Mouse (Mus musculus) c-Kit-negative CD71-positive TER-119-positive erythroid progenitor cells, embryonic 14.5 days (primary cell): ENCODE data around the gene Kctd21.

ENCODE experiments used
- DNase-seq: peaks from one replicate; pipeline ENCODE4 v3.0.0-alpha.2; 2013; ENCODE audit warnings: low read depth, low spot score

Gene Kctd21

DNA sequence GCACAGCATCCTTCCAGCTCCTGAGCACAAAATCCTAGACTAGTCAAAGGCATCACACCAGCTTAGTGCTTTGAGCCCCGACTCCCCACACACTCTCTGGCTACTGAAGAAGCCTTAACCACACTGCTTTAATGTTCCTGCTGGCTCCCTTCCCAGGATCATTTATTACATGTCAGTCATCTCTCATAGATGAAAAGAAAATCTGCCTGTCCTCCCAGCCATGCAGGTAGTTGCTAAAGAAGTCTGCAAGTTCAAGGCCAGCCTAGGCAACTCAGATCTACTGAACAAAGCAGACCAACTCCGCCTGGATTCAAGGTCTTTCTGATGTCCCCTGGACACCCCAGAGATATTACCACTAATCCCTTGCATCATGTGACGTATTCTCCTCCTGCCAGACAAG is 14.4 kb upstream of the Kctd21 start:
- no peak for DNase-seq

DNA sequence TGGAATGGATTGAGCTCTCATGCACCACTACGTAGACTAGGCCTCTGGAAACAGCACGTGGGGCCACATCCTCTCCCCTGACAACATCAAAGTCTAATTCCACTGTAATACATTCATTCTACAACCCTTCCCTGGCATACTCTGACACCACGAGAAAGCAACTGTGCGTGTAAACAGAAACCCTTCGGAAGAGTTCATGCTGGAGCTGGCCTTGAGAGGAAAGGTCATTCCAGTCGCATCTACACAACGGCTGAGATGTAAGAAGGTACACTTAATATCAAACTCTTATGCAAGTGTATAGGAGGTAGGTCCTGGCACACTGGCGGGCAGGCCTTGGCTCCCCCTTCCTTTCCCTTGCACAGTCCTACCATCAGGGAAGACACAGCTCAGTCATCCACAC is 7.8 kb upstream of the Kctd21 start:
- DNase-seq, result no peak

DNA sequence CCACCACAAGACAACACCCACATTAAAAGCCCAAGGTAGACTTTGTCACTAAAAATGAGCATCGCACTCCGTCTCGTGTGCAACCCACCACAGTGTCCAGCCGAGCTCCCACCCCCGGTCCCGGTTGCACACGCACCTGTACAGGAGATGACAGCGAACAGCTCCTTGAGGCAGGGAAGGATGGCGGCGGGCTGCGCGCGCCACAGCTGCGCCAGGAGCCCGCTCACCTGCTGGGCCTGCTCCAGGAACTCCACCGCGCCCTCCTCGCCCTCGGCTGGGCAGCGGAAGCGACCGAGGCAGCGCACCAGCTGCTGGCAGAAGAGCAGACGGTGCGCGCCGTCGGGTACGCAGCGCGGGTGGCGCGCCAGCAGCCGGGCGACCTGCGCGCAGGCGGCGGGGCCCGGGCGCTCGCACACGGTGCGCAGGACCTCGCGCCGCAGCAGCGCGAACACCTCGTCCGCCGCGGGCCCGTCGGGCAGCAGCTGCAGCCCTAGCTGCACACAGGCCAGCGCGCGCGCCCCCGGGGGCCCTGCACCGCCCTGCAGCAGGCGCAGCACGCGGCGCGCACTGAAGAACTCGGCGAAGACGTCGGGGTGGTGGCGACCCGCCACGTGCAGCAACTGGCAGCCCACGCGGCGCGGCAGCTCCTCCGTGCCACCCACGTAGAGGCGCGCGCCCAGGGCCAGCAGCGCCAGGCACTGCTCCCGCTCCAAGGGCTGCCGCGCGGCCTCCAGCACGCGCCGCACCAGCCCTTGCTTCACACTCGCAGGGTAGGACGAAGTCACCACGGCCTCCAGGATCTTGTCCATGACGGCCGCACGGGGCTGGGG is 6.8 kb upstream of the Kctd21 start:
- DNase-seq, result no peak

DNA sequence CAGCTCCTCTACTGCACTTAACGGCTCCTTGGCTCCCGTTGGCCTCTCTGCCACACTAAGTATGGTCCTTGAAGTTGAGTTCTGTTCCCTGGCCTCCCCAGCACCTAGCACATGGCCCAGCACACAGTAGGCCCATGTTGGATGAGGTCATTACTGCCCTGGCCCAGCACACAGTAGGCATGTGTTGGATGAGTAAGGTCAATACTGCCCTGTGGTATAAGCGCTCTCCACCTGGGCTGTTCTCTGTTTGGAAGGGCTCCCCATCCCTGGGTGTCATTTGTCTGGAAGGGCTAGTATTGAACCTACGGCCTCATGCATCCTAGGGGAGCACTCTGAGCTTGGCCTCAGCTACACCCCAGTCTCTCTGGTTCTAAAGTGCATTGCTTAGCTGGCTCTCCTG is 4.8 kb upstream of the Kctd21 start:
- DNase-seq, result no peak

DNA sequence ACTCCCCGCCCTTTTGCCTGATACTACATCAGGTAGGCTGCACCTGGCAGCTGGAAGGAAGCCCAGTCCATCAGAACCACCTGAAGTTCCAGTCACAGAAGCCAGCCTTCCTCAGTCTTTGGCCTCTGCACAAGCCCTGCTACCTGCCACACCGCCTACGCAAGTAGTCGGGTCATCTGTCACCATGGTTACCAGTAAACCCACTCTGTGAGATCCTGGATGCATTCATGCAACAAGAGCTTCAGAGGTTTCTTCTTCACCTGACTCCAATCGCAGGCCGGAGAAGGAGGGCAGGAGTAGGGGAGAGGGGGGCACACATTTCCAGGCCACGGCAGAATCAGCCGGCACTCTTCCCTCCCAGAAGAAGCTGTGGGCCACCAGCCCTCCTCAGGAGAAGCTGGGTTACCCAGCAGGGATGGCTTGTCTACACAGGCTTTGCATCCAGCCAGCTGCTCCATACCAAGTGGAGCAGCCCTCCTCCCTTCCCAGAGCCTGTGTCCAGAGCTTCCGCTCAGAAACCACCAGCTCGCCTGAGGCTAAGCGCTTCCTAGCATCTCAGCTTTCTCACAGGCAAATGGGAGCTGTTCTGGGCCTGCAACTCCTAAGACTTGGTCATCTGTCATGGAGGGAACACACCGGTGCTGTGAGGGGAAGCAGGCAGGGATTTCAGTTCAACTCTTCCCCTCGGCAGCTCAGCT is 3.1 kb upstream of the Kctd21 start:
- no peak for DNase-seq

DNA sequence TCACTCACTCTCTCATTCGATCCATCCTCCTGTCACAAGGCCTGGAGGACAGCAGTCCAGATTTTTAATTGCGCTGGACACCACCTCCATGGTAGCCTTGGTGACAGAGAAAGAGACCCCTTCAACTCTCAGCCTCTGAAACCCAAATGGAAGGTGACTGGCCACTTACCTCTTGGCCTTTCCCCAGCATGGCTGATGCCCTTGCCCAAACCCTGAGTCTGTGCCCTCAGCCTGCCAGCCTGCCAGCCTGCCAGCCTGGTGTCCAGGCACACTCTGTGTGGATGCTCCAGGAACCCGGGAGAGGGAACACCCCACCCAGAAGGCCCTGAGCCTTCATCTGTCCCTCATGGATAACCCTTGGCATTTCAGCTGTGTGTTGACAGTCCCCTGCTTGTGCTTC is 2.5 kb upstream of the Kctd21 start:
- no peak for DNase-seq

DNA sequence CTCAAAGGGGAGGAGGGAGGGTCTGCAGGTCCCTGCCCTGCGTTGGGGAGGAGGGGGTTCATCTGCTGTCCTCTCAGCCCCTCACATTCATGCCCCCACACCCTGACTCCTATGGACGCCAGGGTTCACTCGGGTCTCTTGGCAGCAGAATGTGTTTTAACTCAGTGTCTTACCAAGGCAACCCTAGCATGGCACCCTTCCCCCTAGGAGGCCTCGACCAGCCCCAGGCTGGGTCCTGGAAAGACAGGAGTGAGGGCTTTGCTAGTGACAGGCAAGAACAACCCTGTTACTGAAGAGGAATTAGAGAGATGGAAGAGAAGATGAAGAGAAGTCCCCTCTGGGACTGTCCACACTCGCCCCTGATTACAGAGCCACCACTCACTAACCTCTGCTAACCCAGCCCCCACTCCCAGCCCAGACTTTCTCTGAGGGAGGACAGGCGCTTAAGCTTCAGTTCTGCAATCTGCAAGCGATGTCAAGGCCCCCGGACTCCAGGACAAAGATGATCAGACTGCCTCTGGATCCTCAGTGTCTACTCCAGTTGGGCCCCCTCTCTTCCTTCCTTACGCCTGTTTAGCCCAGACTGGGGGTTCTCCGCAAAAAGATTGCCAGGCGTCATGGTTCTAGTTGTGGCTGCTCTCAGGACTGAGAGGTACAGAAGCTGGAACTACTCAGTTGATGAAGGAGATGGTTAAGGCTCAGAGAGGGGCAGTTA is 1.0 kb upstream of the Kctd21 start:
- no peak for DNase-seq

DNA sequence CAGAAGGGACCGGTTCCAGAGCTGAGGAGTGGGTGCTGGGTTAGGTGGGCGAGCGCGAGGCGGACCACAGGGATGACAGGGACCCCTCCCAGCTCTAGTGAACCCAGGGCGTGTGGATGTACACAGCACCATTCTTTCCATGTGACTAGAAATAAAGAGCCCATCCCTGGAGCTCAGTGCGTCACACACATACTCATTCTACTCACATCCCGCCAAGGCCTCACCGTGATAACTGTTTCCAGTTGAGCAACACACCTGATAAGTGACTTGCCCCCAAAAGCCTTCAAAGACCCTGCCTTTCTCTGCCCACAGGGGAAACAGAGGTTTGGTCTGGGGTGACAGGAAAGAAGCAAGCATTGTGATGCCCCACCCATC is 527 bp downstream of the Kctd21 start:
- DNase-seq, result no peak

DNA sequence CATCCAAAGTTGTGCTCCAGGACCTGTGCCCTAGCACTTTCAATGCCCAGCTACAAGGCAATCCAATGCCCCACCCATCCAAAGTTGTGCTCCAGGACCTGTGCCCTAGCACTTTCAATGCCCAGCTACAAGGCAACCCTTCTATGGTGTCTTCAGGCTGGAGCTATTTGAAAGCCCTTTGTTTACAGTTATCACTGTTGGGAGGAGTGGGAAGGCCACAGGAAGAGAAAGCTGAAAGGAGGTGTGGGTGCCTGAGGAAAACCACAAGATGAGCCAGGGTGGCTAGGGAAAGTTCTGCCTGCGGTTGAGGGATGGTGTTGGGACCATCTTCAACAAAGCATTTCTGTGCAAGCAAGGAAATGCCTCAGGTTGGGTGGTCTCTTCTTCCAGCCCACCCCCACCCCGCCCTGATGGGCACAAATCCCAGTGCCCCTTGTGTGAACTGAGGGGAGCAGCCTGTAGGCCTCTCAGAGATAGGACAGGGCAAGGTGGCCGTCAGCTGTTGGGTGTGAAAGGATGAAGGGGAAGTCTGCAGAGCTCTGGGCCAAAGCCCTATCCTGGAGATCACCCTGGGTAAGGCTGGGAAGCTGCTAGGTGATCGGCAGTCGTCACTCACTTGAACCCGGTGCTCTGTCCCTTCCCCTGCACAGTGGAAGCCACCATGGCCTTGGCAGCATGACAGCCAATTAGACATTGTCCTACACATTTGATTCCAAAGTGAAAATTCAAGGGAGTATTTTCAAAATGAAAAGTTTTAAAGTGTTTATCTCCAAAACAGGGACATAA is 1.2 kb downstream of the Kctd21 start:
- DNase-seq, result no peak

DNA sequence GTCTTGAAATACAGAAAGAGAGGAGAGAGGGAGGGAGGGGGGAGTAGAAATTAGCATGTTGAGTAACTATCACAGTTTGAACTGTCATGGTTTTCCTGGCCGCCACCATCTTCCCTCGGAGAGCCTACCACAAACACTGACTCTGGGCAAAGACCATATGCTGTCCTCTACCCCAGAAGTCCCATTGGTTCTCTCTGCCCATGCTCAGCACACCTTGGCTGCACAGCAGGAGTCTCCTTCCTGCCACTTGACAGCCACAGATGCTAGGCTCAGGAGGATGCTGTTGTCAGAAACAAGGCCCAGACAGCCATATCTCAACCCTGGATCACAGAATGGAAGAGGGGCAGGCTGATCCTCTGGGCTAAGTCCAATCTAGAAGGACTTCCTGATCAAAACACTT is 2.3 kb downstream of the Kctd21 start:
- no peak for DNase-seq

DNA sequence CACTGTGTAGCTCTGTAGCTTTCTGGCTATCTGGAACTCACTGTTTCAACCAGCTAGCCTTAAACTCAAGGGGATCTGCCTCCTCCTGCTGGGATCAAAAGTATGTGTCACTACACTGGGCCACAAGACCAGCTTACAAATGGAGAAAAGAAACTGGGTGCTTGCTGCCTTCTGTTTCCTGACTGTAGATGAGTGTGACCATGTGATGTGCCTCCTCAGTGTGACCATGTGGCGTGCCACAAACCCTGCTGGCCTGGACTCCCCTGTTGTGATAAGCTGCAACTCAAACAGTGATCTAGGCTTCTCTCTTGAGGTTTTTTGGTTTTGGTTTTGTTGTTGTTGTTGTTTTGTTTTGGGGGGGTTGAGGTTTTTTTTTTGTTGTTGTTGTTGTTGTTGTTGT is 4.6 kb downstream of the Kctd21 start:
- no peak for DNase-seq

DNA sequence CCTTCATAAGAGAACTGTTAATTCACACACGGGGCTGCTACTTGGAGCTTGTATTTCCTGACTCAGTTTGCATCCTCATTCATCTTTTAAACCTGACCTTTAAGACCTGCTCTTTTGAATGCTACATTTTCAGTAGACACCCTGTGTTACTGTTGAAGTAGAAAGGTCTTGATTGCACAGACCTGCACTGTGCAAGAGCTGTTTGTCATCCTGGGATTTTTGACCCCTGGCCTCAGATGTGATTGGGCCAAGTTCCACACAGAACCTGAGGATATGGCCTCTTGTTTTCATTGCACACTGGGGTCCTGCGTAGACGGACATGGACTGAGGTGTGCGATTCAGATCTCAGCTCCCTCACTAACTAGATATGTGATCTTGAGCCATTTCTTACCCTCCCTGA is 6.5 kb downstream of the Kctd21 start:
- DNase-seq, result no peak

DNA sequence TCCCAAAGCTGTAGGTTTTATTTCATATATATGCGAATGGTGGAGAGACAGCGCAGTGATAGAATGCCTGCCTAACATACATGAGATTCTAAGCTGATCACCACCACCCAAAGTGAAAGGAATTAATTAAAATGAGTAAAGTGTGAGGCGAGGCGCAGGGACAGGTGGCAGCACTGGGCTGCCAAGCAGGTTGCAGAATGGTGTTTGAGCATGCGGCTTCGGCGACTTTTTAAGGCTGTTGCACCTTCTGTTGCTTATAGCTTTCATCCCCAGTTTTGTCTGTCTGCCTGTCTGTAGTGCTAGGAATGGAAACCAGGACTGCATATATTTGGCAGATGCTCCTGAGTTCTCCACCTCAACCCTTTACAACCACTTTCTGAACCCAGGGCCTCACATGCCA is 7.5 kb downstream of the Kctd21 start:
- no peak for DNase-seq

DNA sequence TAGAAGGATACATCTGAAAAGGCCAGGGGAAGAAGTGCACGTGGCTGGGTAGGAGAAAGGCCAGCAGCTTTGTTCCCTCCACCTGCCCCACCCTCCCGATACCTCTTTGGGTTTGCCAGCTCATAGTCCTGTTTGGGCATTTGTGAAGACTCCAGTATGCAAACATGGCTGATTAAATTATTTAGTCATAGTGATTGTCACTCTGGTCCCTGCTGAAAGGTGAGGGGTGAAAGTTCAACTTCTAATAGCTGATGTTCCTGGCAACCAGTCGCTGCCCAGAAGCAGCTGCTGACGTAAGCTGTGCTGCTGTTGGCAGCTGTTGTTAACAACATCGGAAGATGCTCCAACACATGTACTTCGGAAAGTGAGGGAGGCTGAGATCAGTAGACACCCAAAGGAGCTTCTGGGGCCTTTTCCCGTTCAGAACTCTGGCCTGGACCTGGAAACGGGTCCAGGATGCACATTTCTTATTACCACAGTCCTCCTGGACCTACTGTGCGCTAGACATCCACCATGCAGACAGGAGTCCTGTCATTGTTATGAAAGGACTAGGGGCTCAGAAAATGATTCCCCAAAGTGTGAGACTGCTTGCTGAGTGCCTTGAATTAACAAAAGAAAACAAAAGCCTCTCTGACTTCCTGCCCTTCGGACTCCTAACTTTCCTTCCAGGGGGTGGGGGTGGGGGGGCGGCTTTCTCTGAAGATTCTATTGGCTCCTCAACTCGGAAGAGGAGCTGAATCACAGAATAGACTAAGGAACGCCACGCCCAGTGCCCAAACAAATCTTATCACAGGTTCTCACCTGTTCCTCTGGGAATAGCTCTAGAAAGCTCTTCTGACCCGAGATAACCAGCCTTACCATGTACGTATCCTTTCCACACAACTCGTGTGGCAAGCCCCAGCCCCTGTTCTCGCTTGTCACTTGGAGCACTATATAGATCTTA is 9.1 kb downstream of the Kctd21 start:
- no peak for DNase-seq

DNA sequence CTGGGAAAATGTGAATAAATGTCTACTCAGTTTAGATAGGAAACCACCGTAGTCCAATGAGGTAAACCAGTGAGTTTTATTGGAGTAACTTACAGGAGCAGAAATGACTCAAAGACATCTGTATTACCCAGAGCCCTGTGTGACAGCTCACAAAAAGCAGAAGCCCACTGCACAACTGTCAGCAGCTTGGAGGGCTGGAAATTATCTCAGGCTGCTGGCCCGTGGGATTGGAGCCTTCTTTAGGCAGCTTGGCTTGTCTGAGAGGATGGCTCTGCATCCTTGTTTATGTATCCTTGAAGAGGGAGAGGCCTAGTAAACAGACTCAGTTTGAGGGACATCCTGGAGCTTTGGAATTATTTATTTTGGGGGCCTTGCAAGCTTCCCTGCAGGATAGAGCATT is 10.8 kb downstream of the Kctd21 start:
- DNase-seq, result no peak

DNA sequence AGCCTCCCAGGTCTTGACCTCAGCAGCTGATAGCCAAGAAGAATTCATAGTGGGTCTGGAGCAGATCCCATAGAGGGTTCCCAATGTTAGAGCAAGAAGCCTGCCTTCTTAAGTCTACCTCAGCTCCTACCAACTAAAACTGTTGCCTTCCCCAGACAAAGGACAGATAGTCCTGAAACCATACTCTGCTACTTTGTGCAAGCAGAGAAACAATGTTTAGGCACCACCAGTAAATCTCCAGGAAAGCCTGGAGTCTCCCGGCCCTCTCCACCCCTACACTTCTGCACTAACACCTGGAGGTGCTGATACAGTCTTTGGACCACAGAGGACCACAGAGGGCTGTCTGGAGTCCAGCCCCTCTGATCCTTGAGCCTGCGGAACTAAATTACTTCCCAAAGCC is 12.5 kb downstream of the Kctd21 start:
- no peak for DNase-seq

DNA sequence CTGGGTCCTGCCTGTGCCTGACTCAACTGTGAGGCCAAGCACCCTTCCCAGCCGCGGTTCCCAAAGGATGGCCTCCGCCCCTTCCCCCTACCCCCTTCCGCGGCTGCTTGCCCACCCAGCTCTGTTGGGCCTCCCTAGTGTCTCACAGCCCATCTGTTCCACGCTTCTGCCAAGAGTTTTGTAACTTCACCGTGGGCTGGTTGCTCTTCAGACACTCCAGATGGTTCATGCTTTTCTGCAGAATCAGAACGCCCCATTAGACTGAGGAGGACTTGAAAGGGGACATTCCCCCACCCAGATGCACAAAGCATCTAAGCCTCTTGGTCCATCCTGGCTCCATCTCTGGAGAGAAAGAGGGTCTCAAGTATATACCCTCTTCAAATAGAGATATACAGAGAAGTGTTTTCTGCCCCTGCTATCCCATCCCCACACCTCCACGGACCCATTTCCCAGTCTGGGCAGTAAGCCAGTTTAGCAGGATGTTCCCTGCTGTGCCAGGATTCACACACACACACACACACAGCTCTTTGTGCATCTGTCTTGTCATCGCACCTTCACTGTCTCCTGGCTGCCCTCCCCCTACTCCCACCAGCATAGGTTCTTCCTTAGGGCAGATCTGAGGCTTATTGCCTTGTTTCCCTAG is 13.2 kb downstream of the Kctd21 start:
- no peak for DNase-seq

DNA sequence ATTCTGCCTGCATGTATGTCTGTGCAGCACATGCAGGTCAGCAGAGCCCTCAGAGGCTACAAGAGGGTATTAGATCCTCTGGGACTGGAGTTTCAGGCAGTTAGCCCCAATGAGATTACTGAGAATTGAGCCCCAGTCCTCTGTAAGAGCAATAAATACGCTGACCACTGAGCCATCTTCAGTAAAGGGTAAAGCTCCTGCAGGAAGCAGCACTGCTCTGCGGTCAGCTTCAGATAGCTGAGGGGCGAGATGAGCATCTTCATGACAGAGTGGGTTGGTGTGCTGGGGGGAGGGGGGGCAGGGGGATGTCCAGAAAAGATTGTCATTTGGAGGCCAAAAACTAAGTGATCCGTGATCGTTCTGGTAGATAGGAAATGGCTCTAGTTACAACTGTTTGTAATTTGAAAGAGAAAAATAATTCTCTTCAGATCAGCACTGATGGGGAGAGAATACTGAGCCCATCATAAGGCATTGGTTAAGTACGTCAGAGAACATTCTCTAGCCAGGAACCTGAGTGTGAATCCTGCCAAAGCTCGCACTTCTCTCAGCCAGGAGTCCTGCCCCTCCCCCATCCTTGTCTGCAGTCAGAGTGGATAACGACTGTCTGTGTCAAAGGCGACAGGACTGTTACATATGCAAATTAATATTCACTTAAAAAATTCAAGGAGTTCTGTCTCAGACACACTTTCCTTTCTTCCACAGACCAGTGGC is 14.1 kb downstream of the Kctd21 start:
- DNase-seq, result no peak

DNA sequence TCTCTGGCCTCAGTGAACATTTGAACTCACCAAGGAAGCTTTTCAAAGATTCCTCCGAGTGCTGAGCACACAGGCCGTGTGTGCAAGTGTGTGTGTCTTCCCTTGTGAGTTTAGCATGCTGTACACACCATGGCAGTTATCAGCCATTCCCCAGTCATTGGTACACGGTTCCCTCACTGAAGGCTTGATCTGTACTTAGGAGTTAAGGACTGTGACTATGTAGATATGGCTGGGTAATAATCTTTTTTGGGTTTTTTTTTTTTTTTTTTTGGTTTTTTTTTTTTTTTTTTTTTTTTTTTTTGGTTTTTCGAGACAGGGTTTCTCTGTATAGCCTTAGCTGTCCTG is 14.7 kb downstream of the Kctd21 start:
- DNase-seq, result no peak

DNA sequence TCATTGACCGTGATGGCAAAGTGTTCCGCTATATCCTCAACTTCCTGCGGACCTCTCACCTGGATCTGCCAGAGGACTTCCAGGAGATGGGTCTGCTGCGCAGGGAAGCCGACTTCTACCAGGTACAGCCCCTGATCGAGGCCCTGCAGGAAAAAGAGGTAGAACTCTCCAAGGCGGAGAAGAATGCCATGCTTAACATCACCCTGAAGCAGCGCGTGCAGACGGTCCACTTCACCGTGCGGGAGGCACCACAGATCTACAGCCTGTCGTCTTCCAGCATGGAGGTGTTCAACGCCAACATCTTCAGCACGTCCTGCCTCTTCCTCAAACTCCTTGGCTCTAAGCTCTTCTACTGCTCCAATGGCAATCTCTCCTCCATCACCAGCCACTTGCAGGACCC is 15.3 kb downstream of the Kctd21 start:
- DNase-seq, result no peak
